Mouse (Mus musculus) cerebral cortex, adult 2 months (tissue): ENCODE measurements around the gene Zfp619.

Experiments
- WGBS: fragments of 180-500 bp; shearing (Covaris S2); methylation state at CpG from one replicate; pipeline ENCODE4 v1.1.7; 2018; 5-methylcytosine and 5-hydroxymethylcytosine counted together

The Zfp619 gene

GRCm38 (mm10) chr7:39517616-39518177 is at the start of gene Zfp619:
Zfp619 (plus strand) TSS chr7:39517766.
- WGBS, result under 1% methylated on average over 43 of the region's 43 CpGs

- 91% methylated on average over 2 of the region's 2 CpGs for WGBS
Measured at GRCm38 (mm10) chr7:39479013-39479412, 38.6 kb upstream of the Zfp619 start.

GRCm38 (mm10) chr7:39484384-39484783 is 33.2 kb upstream of the Zfp619 start:
- WGBS, result 53% methylated on average over 6 of the region's 6 CpGs

- 9% methylated on average over 23 of the region's 23 CpGs for WGBS
Measured at GRCm38 (mm10) chr7:39487159-39487853, 30.3 kb upstream of the Zfp619 start.

GRCm38 (mm10) chr7:39487854-39488205 is 29.7 kb upstream of the Zfp619 start:
- WGBS, result 24% methylated on average over 9 of the region's 9 CpGs

- 89% methylated on average over 3 of the region's 3 CpGs for WGBS
Measured at GRCm38 (mm10) chr7:39494646-39495045, 22.9 kb upstream of the Zfp619 start.

GRCm38 (mm10) chr7:39504100-39504499 is 13.5 kb upstream of the Zfp619 start:
- 98% methylated on average over 1 of the region's 1 CpGs for WGBS

GRCm38 (mm10) chr7:39518362-39518761 is 796 bp downstream of the Zfp619 start:
- WGBS, result 77% methylated on average over 12 of the region's 12 CpGs

- WGBS, result 84% methylated on average over 1 of the region's 1 CpGs
Measured at GRCm38 (mm10) chr7:39523703-39524424, 6.3 kb downstream of the Zfp619 start.

- 83% methylated on average over 1 of the region's 1 CpGs for whole genome bisulfite sequencing
Measured at GRCm38 (mm10) chr7:39543151-39543550, 25.6 kb downstream of the Zfp619 start.

- WGBS, result 2% methylated on average over 43 of the region's 43 CpGs
Measured at GRCm38 (mm10) chr7:39544242-39545111, 26.9 kb downstream of the Zfp619 start.

GRCm38 (mm10) chr7:39545134-39545533 is 27.6 kb downstream of the Zfp619 start:
- 40% methylated on average over 10 of the region's 10 CpGs for WGBS

- WGBS, result 43% methylated on average over 2 of the region's 2 CpGs
Measured at GRCm38 (mm10) chr7:39549336-39549735, 31.8 kb downstream of the Zfp619 start.

- 2% methylated on average over 52 of the region's 52 CpGs for WGBS
Measured at GRCm38 (mm10) chr7:39551976-39552891, 34.7 kb downstream of the Zfp619 start.

- 9% methylated on average over 5 of the region's 5 CpGs for WGBS
Measured at GRCm38 (mm10) chr7:39552993-39553392, 35.4 kb downstream of the Zfp619 start.

GRCm38 (mm10) chr7:39553871-39554270 is 36.3 kb downstream of the Zfp619 start:
- WGBS, result 75% methylated on average over 4 of the region's 4 CpGs

- 71% methylated on average over 2 of the region's 2 CpGs for WGBS
Measured at GRCm38 (mm10) chr7:39580066-39580465, 62.5 kb downstream of the Zfp619 start.

- WGBS, result 89% methylated on average over 2 of the region's 2 CpGs
Measured at GRCm38 (mm10) chr7:39580601-39581000, 63.0 kb downstream of the Zfp619 start.

- 82% methylated on average over 6 of the region's 6 CpGs for WGBS
Measured at GRCm38 (mm10) chr7:39586834-39587233, 69.3 kb downstream of the Zfp619 start.

- WGBS, result 79% methylated on average over 1 of the region's 1 CpGs
Measured at GRCm38 (mm10) chr7:39588037-39588436, 70.5 kb downstream of the Zfp619 start.
